Mouse (Mus musculus): ENCODE results near the gene Slc34a1. TPM values are rescaled to one million over a fixed set of nuclear protein-coding genes. Genes with fewer than 3 reads are reported as not detected.
"Not testable (repeated sequence)": the region's sequence is repeated elsewhere in the genome, so short reads cannot be mapped to it uniquely, and the experiment has no call there.

Slc34a1 gene
- total RNA-seq, 1 experiment from 2014 or later, result not detected

DNA sequence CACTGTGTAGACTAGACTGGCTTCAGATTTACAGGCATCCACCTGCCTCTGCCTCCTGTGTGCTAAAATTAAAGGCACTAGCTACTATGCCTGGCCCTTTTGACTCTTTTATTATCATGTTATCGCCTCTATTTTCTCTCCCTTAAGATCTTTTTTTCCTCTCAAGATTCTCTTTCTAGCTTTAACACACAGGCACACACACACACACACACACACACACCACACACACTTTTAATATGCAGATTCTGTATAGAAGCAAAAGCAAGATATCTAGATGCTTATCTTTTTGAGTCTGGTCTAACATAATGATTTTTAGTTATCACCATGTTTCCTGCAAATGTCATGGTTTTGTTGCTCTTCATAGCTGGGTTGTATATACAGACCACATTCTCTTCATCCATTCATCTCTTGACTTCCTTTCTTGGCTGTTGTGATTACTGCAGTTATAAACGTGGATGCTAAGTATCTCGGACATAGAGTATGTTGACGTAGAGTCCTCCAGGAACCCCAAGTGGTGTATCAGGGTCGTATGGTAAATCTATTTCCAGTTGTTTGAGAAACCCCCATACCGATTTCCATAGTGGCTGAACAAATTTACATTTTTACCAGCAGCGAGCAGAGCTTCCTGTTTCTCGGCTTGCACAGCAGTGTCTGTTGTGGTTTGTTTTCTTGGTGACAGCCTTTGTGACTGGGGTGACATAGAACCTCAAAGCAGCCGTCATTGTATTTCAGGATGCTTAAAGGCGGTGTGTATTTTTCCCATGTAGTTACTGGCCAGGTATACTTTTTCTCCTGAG is 34.1 kb downstream of the Slc34a1 start:
- ATAC-seq (replicated peaks; ENCODE audit: low read depth, poor library complexity, severe bottlenecking), result peak; percentile 80

DNA sequence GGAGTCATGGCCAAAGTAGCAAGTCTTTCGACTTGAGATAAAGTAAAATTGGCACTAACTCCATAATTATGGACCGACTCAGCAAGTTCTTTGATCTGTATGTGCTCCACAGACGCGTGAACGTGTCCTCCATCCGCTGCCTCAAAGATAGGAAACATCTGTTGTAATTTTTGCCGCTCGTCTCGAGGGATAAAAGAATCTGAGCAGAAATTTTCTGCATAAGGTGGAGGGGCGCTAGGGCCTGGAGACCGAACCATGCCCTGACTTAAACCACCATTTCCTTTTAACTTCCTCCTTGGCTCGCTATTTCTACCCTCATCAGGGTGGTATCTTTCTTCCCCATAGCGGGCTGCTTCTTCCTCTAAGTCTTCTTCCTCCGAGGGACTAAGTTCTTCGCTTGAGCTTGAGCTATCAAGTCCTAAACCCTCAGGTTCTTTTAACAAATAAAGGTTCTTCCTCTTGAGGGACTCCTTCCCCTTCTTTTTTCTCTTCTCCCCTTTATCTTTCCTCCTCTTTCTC is 39.2 kb downstream of the Slc34a1 start:
- not testable (repeated sequence) for ATAC-seq (replicated peaks; ENCODE audit: low read depth, poor library complexity, severe bottlenecking)

DNA sequence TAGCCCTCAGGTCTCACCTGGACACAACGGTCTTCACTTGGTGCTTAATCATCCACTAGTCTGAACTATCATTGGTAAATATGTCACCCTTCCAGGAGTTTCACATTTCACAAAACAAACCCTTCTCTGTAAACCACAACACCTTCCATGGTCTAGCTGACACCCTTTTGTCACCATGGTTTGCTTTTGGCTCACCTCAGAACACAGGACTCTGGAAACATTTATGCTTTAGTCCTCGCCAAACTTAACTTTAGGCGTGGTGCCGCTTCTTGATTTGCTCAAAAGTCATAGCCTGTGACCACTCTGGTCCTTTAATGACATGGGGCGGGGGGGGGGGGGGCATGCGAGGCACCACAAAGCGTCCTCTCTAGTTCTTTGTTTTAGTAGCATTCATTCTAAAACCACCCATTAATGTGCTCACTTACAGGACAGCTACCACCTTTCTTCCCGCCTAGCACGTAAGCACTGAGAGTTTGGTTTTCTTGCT is 45.9 kb downstream of the Slc34a1 start:
- ATAC-seq (replicated peaks; ENCODE audit: low read depth, poor library complexity, severe bottlenecking), result no peak

DNA sequence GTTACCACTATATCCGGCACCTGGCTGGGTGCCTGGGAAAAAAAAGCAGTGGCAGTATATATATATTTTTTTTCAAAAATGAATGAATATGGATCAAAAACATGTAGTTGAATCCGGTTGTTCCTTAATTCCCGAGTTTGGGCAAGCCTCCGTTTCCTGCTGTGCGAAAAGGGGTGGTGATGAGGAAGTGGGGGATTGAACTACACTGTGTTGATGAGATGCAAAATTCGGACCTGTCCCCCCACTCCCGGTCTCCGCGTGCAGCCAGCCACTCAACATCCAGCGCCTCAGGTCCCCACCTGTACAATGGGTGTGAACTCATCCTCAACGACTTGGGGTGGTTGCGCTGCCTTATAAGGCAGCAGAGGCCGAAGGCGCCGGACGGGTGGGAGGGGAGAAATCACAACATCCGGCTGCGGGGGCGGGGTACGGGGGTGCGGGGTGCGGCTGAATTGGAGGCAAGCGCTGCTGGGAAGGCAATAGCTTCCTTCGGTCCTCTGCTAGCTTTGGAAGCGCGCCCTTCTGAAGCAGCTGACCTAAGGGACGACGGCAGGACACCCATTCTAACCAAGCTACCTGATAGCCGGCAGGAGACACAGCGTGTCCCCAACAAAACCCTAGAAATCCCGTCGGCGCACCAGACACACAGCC is 46.4 kb downstream of the Slc34a1 start:
- peak; percentile 21 for ATAC-seq (replicated peaks; ENCODE audit: low read depth, poor library complexity, severe bottlenecking)

DNA sequence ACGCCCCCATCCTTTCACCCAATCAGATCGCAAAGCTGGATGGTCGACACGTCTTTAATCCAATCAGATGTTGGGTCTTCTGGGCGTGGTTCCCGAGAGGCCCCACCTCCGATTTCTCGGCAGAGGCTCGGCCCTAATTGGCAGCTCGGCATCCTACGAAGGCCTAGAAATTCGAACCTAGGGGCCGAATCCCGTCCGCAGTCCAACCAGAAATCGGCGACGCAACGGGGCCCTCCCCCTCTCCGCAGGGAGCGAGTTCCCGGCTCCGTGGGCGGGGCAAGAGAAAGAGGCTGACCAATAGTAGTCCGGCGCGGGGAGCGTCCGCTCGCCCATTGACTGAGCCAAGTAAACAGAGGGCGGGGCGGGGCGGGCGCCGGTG is 46.9 kb downstream of the Slc34a1 start, which contains the start of gene Grk6:
Gene Grk6 (plus strand): TSS at position 136 of the 379 bp plus-strand sequence.
- peak; percentile 86 for ATAC-seq (replicated peaks; ENCODE audit: low read depth, poor library complexity, severe bottlenecking)

DNA sequence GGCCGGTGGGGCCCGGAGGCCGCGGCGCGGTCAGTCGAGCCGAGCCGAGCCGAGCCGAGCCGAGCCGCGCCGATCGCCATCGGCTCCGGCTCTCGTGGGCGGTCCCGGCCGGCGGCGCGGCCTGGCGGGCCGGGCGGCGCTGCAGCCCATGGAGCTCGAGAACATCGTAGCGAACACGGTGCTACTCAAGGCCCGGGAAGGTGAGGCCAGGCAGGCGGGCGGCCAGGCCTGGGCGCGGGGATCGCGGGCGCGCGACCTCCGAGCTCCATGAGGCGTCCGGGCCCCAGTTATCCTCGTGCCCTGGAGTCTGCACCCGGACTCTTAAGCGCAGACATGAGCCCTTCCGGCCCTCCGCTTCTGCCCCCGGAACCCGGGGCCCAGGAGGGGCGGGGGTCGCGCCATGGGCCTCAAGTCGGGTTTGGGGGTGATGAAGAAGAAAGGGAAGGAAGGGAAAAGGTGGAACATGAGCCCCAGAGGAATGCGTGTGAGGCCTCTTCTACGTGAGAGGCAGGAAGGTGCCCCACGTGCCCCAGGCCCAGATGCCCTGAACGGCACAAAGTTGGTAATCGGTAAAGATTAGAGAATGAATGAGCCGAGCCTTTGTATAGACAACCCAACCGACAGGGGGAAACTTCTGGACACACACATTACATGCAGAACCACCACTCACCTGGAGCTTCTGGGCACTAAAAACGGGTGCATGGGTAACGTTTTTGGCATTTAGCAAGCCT is 47.5 kb downstream of the Slc34a1 start:
- ATAC-seq (replicated peaks; ENCODE audit: low read depth, poor library complexity, severe bottlenecking), result no peak

DNA sequence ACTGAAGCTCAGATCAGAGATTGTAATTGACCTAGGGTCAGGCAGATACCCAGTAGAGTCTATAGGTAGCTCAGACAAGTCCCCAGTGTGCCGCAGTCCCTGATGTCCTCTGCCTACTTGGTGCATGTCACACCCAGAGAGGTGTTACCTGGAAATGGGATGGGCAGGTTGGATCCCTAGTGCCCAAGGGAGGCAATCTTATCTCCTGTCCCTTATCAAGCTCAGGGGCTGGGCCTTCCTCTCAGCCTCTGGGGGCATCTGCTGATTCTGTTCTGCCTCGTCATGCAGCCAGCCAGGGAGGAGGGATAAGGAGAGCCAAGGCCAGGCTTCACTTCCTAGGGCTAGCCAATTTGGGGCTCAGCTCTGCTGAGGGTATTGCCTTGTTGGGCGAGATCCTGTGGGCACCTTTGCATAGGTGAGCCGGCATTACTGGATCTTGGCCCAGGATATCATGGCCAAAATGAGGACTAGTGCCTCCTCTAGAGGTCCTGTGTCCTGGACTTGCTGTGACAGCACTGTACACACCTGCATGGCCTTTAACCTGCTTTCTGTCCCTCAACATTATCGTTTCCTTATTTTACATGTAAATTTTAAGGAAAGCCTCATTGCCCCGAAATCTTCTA is 48.6 kb downstream of the Slc34a1 start:
- ATAC-seq (replicated peaks; ENCODE audit: low read depth, poor library complexity, severe bottlenecking), result 0 out of 2 replicates have a peak, but pooled peaks have one; percentile 14

DNA sequence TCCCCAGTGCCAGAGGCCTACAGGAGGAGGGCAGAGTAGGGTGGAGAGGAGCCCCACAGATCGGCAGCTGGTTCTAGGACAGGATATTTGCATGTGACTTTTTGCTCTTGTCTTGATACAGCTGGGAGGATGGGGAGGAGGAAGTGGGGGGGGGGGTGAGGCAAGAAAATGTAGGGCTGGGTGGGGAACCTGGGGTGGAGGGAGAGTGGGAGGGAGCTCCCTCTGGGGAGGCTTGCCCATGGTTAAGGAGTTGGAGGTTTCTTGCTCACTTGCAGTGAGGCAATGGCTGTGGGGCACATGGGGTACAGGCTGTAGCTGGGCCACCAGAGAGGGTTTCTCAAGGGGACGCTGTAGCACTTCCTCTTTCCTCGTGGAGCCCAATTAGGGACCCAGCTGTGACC is 49.6 kb downstream of the Slc34a1 start:
- peak; percentile 22 for ATAC-seq (replicated peaks; ENCODE audit: low read depth, poor library complexity, severe bottlenecking)

DNA sequence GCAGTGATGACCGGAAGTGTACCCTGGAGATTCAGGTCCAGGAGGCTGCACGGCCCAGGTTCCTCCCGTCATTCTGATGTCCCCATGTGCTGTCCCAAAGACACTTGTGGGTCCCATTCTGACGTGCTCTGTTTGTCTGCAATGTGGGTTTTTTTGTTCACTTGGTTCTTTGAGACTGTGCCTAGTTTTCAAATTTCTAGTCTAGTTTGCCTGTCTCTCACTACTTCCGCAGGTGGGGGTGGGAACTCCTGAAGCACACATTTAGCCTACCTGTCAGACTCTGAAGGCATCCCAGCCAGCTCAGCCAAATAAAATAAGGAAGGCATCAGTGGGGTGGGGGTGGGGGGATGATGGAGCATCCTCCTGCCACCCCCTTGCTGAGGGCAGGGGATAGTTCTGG is 50.1 kb downstream of the Slc34a1 start:
- ATAC-seq (replicated peaks; ENCODE audit: low read depth, poor library complexity, severe bottlenecking), result no peak

DNA sequence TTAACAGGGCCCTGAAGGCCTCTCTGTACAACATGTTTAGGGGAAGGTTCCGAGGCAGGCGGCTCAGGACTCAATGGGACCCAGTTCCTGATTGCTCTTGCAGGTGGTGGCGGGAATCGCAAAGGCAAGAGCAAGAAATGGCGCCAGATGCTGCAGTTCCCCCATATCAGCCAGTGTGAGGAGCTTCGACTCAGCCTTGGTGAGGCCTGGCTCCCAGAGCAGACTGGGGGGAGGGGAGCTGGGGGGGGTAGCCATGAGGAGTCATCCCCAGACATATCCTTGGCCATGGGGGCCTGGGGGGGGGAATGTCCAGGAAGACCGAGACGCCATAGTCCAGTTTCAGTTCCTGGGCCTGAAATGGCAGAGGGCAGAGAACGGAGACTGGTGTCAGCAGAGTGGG is 51.2 kb downstream of the Slc34a1 start:
- ATAC-seq (replicated peaks; ENCODE audit: low read depth, poor library complexity, severe bottlenecking), result no peak

DNA sequence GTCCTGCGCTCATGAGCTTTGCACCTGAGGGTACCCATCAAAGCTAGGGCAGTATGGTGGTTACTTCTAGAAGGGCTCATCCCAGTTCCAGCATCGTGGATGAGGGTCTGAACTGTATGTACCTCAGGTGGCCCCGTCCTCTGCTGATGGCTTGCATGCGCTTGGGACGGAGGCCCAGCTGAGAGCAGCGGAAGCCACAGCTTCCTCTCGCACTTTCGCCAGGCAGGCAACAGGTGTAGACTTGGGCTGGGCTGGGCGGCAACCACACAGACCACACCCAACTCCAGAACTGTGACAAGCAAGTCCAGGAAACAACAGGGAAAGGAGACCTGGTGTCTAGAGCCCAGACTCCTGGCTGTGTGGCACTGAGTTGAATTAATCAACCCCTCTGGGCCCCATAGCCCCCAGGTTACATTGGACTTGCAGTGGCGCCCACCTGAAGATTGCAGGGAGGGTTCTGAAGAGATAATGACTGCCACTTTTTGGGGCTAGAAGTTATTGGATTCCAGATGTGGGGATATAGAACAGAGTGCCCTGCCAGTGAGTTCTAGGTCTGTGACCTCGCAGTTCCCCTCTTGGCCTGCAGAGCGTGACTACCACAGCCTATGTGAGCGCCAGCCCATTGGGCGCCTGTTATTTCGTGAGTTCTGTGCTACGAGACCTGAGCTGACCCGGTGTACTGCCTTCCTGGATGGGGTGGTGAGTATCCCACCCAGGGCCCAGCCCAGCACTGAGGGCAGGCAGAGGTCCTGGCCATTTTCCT is 51.9 kb downstream of the Slc34a1 start:
- ATAC-seq (replicated peaks; ENCODE audit: low read depth, poor library complexity, severe bottlenecking), result 0 out of 2 replicates have a peak, but pooled peaks have one; percentile 7

DNA sequence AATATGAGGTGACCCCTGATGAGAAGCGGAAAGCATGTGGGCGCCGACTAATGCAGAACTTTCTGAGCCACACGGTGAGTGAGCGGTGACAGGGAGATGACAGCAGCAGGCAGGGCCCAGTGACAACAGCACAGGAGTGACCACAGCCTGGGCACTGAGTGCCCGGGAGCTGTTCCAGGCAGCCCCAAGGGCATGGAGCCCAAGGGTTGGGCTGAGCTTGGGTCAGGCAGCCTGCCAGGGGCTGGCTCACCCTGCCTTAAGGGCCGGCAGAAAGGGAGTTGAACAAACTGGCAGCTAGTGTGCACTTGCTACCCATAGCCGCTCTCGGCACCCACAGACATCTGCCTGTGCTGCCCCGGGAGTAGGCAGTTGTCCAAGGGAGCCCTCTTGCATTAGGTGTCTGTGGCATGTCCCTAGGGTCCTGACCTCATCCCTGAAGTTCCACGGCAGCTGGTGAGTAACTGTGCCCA is 52.6 kb downstream of the Slc34a1 start:
- no peak for ATAC-seq (replicated peaks; ENCODE audit: low read depth, poor library complexity, severe bottlenecking)

DNA sequence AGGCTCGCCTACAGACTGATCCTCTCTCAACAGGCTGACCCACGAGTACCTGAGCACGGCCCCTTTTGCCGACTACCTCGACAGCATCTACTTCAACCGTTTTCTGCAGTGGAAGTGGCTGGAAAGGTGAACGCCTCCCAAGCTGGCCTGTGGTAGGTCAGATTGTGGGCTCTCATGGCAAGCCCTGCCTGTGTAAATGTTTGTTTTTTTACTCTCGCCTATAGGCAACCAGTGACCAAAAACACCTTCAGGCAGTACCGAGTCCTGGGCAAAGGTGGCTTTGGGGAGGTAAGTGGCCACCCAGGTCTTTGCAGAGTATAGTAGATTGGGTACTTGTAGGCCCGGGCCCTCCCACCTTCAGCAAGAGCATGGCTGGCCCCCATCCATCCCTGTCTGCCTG is 53.3 kb downstream of the Slc34a1 start:
- no peak for ATAC-seq (replicated peaks; ENCODE audit: low read depth, poor library complexity, severe bottlenecking)

DNA sequence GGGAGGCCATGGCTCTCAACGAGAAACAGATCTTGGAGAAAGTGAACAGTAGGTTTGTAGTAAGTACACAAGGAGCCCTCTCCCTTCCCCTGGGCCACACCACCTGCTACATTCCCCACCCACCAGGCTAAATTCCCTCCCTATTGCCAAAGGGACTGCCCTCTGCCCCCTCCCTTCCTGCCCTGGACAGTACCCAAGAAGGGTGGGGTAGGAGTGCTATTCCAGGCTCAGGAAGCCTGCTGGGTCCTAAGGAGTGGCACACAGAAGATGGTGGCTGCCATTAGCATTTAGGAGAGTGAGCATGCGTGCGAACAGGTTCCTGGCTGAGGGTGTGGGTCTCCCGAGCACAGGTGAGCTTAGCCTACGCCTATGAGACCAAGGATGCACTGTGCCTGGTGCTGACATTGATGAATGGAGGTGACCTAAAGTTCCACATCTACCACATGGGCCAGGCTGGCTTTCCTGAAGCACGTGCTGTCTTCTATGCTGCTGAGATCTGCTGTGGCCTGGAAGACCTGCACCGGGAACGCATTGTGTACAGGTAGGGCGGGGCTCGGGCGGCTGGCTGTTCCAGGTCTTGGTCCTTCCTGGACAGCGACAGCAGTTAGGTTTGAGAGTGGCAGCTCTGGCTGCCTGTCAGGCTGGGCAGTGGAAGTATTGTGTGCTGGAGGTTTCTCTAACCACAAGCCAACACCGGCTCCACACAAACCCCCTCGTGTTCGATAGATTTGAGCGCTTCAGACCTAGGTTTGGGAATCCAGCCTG is 54.0 kb downstream of the Slc34a1 start:
- ATAC-seq (replicated peaks; ENCODE audit: low read depth, poor library complexity, severe bottlenecking), result no peak

DNA sequence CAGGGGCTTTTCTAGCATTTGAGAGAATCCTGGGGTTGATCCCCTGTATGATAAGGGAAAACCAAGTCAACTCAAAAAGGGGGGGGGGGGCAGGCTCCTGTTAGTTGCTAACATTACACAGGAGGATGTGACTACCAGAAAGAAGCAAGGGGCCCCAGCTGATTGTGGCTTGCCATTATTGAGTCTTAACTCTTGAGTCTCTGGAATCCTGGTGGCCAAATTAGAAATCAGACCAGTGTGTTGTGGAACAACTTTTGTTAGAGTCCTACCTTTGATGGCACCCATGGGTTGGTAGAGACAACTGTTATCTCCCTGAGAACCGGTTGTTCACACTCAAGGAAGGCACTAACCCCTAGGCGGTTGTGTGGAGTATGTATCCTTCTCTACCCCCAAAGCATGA is 65.0 kb downstream of the Slc34a1 start:
- ATAC-seq (replicated peaks; ENCODE audit: low read depth, poor library complexity, severe bottlenecking), result no peak

DNA sequence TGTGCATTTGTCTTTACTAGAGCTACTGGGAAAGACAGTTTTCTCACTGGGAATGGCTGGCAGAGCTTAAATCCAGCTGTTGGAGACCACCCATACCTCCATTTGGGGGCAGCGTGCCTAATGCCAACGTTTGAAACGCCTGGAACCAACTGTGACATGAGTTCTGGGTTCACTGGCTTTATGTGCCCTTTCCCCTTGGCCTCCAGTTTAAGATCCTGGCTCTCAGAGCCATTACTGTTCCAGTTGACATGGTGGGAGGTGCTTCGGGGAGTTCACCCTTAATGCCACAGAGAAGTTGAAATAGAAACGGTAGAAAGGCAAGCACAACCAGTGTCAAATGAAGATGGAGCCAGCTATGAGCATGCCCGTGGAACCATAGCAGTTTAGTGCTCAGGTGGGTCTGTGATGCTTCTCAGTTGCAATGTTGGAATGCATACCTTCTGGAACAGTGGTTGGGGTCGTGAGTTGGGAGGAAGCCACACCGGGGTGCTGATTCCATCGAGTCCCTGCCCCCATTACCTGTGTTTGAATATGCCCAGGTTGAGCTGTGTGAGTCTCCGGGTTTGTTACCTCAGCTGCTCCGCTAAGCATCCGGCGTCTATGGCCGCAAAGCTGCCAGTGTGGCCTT is 65.5 kb downstream of the Slc34a1 start:
- ATAC-seq (replicated peaks; ENCODE audit: low read depth, poor library complexity, severe bottlenecking), result 0 out of 2 replicates have a peak, but pooled peaks have one; percentile 2

DNA sequence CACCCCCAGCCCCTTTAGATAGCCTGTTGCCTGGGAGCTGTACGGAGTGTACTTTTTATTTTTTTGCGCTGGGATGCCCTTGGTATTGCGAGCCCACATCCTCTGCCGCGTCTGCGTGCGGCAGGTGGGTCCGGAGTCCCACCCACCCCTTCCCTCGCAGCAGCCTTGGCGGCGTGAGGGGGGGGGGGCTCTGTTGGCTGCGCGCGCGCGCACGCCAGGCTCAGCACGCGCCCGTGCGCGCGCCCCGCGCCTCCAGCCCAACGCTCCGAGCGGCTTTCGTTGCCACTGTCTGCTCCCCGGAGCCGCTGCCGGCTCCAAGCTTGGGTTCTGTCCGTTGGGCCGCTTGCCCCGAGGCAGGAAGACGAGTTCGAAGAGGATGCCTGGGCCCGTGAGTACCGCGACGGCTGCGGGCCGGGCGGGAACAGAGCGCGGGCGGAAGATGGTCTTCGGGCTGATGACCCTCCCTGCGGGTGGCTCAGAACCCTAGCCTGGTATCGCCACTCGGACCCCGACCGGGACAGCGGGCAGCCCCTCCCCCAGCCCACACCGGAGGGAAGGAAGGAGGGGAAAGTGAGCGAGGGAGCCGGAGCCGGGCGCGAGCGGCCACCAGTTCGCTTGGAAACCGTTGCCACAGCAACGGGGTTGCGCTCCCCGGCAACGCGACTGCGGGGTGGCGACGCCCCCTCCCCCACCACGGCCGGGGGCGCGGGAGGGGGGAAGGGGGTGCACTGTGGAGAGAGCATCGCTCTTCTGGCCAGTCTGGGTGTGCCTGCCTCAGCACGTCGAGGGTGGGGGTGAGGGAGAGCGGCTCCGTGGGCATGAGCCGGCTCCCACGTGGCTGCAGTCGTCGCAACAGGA is 66.3 kb downstream of the Slc34a1 start, which contains the start of gene Prr7:
Gene Prr7 (plus strand): TSS at position 241 of the 858 bp plus-strand sequence.
- ATAC-seq (replicated peaks; ENCODE audit: low read depth, poor library complexity, severe bottlenecking), result peak; percentile 27; the same call in 1 of the 2 replicates

Data from common myeloid progenitor, adult 5-6 weeks (primary cell).